Mouse (Mus musculus): ENCODE measurements around the gene Psma5. TPM values are rescaled to one million over a fixed set of nuclear protein-coding genes. Genes with fewer than 3 reads are reported as not detected.

The Psma5 gene
- 187 and 210 TPM in 2 replicates for polyA plus RNA-seq (2015; fragmentation: Nextera tagmentation; extraction: Ambion mirVana)

GRCm38 (mm10) chr3:108256719-108257637 lies at the start of gene Psma5:
TSS of gene Psma5 (plus strand) at chr3:108256926.

GRCm38 (mm10) chr3:108210771-108211139 lies 46.0 kb upstream of the Psma5 start, which contains the start of gene Atxn7l2:
TSS of gene Atxn7l2 (minus strand) at chr3:108210934.

GRCm38 (mm10) chr3:108226558-108227350 lies 30.0 kb upstream of the Psma5 start, which contains the start of gene Sypl2:
TSS of gene Sypl2 (minus strand) at chr3:108226648.

GRCm38 (mm10) chr3:108283781-108284601 lies 27.3 kb downstream of the Psma5 start, which contains the start of gene Sort1:
TSS of gene Sort1 (plus strand) at chr3:108284082.

Other genes starting within 250 kb of the Psma5 start
- 1,712 and 1,836 TPM in 2 replicates for gene Gstm1, start 239.0 kb upstream of the Psma5 start, polyA plus RNA-seq (2015; fragmentation: Nextera tagmentation; extraction: Ambion mirVana)
- 58.6 and 63.9 TPM in 2 replicates for gene Gstm4, start 212.0 kb upstream of the Psma5 start, polyA plus RNA-seq (2015; fragmentation: Nextera tagmentation; extraction: Ambion mirVana)
- gene Ampd2, start 170.3 kb upstream of the Psma5 start, polyA plus RNA-seq (2015; fragmentation: Nextera tagmentation; extraction: Ambion mirVana), result 14.9 and 16.5 TPM in 2 replicates
- 0.28 and 0.45 TPM in 2 replicates for gene Gnat2, start 164.1 kb upstream of the Psma5 start, polyA plus RNA-seq (2015; fragmentation: Nextera tagmentation; extraction: Ambion mirVana)
- 98.7 and 117 TPM in 2 replicates for gene Gnai3, start 110.8 kb upstream of the Psma5 start, polyA plus RNA-seq (2015; fragmentation: Nextera tagmentation; extraction: Ambion mirVana)
- 0.06 TPM in 1 of 2 replicates, not detected in the other for gene Gpr61, start 102.0 kb upstream of the Psma5 start, polyA plus RNA-seq (2015; fragmentation: Nextera tagmentation; extraction: Ambion mirVana)
- gene Amigo1, start 70.6 kb upstream of the Psma5 start, polyA plus RNA-seq (2015; fragmentation: Nextera tagmentation; extraction: Ambion mirVana), result 2.7 and 3.2 TPM in 2 replicates
- gene Cyb561d1, start 55.7 kb upstream of the Psma5 start, polyA plus RNA-seq (2015; fragmentation: Nextera tagmentation; extraction: Ambion mirVana), result 3.2 and 4.2 TPM in 2 replicates
- 3.8 and 4.5 TPM in 2 replicates for gene Atxn7l2, start 46.0 kb upstream of the Psma5 start, polyA plus RNA-seq (2015; fragmentation: Nextera tagmentation; extraction: Ambion mirVana)
- 0.05 TPM in 2 replicates for gene Sypl2, start 30.3 kb upstream of the Psma5 start, polyA plus RNA-seq (2015; fragmentation: Nextera tagmentation; extraction: Ambion mirVana)
- 7.2 and 8.6 TPM in 2 replicates for gene Sort1, start 27.2 kb downstream of the Psma5 start, polyA plus RNA-seq (2015; fragmentation: Nextera tagmentation; extraction: Ambion mirVana)
- not detected in 2 replicates for gene Mybphl, start 108.0 kb downstream of the Psma5 start, polyA plus RNA-seq (2015; fragmentation: Nextera tagmentation; extraction: Ambion mirVana)
- 7.8 and 9.2 TPM in 2 replicates for gene Psrc1, start 126.9 kb downstream of the Psma5 start, polyA plus RNA-seq (2015; fragmentation: Nextera tagmentation; extraction: Ambion mirVana)
- 0.73 and 1.7 TPM in 2 replicates for gene Celsr2, start 158.6 kb downstream of the Psma5 start, polyA plus RNA-seq (2015; fragmentation: Nextera tagmentation; extraction: Ambion mirVana)
- 76.3 and 84.8 TPM in 2 replicates for gene Sars, start 188.3 kb downstream of the Psma5 start, polyA plus RNA-seq (2015; fragmentation: Nextera tagmentation; extraction: Ambion mirVana)